Mouse (Mus musculus): ENCODE data around the gene Ccr1l1. TPM values are rescaled to one million over a fixed set of nuclear protein-coding genes. Genes with fewer than 3 reads are reported as not detected.
"Not testable (repeated sequence)": the region's sequence is repeated elsewhere in the genome, so short reads cannot be mapped to it uniquely, and the experiment has no call there.

Ccr1l1 gene
- polyA plus RNA-seq, 1 experiment from 2014 or later = not detected

DNA sequence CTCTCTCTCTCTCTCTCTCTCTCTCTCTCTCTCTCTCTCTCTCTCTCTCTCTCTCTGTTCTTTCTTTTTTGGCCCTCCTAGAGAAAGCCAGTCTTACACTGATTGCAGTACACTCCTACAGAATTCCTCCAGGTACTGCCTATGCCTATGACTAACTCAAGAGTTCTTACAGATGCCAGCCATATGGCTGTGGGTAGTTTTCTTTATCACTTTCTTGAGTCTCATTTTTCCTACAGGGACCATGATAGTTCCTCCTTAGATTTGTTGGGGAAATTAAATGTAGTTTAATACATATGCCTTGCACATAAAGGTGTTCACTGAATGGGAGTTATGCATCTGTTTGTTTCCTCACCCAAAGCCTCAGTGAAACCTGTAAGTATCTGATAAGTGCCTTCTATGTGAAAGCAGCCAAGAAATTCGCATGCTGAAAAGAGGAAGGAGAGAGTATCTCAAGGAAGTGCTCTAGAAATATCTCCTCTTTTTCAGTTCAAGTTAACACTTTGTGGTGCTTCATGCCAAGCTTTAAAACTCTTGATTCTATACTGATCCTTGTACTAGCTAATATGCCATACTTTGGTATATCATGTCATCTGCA is 13.2 kb upstream of the Ccr1l1 start:
- H3K4me1 ChIP-seq (ENCODE audit: control insufficient read depth, insufficient read depth, low read length) = no peaks in the 10 kb centered on the region
- WGBS = 55% methylated on average over 1 of the region's 1 CpGs
- H3K4me3 ChIP-seq (ENCODE audit: low read depth, low read length) = no peak overlapping the region
- no peak overlapping the region for H3K4me2 ChIP-seq (ENCODE audit: low read length)
- no peaks in the 10 kb centered on the region for H3K9me3 ChIP-seq (replicated peaks; ENCODE audit: control insufficient read depth, low read length, poor library complexity, severe bottlenecking)
- no peak for ATAC-seq
- H3K27me3 ChIP-seq (ENCODE audit: control insufficient read depth, insufficient read depth, low read depth, low read length) = no peaks in the 10 kb centered on the region
- no peak overlapping the region for H3K9ac ChIP-seq (ENCODE audit: low read depth, low read length)
- no peaks in the 10 kb centered on the region for H3K36me3 ChIP-seq (ENCODE audit: control insufficient read depth, insufficient read depth, low read length)
- no peak overlapping the region for H3K27ac ChIP-seq (ENCODE audit: low read length)

DNA sequence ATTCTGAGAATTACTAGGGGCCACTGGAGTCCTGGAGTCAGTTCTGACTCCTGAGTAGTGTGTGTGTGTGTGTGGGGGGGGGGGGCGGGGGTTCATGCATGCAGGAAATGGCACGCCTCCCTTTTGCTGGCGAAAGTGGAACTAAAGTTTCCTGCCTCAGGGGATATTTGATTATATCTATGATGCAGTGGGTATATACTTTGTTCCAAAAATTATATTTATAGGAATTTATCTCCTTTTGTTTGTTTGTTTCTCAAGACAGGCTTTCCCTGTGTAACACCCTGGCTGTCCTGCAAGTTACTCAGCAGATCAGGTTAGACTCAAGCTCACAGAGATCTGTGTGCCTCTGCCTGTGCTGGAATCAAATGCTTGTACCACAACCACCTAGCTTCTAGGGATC is 11.5 kb upstream of the Ccr1l1 start:
- Histone ChIP-seq H3K27ac (ENCODE audit: low read length) (no peak overlapping the region), H3K27me3 (ENCODE audit: control insufficient read depth, insufficient read depth, low read depth, low read length) (no peaks in the 10 kb centered on the region), H3K4me3 (ENCODE audit: low read depth, low read length) (no peak overlapping the region), H3K9me3 (replicated peaks; ENCODE audit: control insufficient read depth, low read length, poor library complexity, severe bottlenecking) (no peaks in the 10 kb centered on the region), H3K9ac (ENCODE audit: low read depth, low read length) (no peak overlapping the region), H3K36me3 (ENCODE audit: control insufficient read depth, insufficient read depth, low read length) (no peaks in the 10 kb centered on the region), H3K4me1 (ENCODE audit: control insufficient read depth, insufficient read depth, low read length) (no peaks in the 10 kb centered on the region), H3K4me2 (ENCODE audit: low read length) (no peak overlapping the region)
- ATAC-seq = no peak
- WGBS = 91% methylated on average over 3 of the region's 3 CpGs

DNA sequence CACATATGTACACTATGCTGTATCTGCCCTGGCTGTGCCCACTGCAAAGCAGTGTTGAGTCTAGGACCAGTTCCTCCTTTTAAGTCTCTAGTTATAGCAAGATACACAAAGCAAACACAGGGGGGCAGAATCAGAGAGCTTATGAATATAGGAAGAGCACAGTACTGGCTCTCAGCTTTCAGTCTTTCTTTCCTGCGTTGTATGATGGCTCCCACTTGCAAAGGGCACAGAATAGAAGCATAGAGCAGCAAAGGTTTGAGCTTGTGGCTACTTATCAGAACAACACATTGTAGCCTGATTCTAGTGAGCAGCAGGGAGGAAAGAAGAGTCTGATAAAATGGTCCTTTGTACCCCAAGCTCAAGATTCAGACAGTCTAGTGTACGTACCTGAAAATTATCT is 8.0 kb upstream of the Ccr1l1 start:
- Histone ChIP-seq H3K27me3 (ENCODE audit: control insufficient read depth, insufficient read depth, low read depth, low read length) (no peaks in the 10 kb centered on the region), H3K4me2 (ENCODE audit: low read length) (no peak overlapping the region), H3K4me1 (ENCODE audit: control insufficient read depth, insufficient read depth, low read length) (no peaks in the 10 kb centered on the region), H3K9ac (ENCODE audit: low read depth, low read length) (no peak overlapping the region), H3K4me3 (ENCODE audit: low read depth, low read length) (no peak overlapping the region), H3K36me3 (ENCODE audit: control insufficient read depth, insufficient read depth, low read length) (no peaks in the 10 kb centered on the region), H3K27ac (ENCODE audit: low read length) (no peak overlapping the region), H3K9me3 (replicated peaks; ENCODE audit: control insufficient read depth, low read length, poor library complexity, severe bottlenecking) (no peaks in the 10 kb centered on the region)
- WGBS = 83% methylated on average over 2 of the region's 2 CpGs
- no peak for ATAC-seq

DNA sequence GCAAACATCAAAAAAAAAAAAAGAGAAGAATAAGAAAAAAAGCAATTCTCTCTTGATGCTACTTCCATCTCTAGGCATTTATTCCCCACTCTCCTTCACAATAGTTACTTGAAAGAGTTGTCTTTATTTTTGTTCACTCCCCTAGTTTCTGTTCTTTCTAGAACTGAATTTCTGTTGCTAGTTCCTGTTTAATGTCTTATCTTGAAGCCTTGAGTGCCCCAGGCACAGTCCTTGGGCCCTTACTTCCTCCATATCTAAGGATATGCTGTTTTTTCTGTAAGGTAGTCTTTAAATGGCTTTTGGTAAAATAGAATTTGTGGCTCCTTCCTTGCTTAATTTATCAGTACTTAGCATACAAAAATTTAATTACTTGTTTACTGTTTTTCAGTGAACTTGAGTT is 6.7 kb upstream of the Ccr1l1 start:
- no peak overlapping the region for H3K27ac ChIP-seq (ENCODE audit: low read length)
- no peak overlapping the region for H3K4me2 ChIP-seq (ENCODE audit: low read length)
- H3K4me1 ChIP-seq (ENCODE audit: control insufficient read depth, insufficient read depth, low read length) = no peaks in the 10 kb centered on the region
- no peaks in the 10 kb centered on the region for H3K27me3 ChIP-seq (ENCODE audit: control insufficient read depth, insufficient read depth, low read depth, low read length)
- H3K9ac ChIP-seq (ENCODE audit: low read depth, low read length) = no peak overlapping the region
- no peak for ATAC-seq
- no peaks in the 10 kb centered on the region for H3K9me3 ChIP-seq (replicated peaks; ENCODE audit: control insufficient read depth, low read length, poor library complexity, severe bottlenecking)
- H3K36me3 ChIP-seq (ENCODE audit: control insufficient read depth, insufficient read depth, low read length) = no peaks in the 10 kb centered on the region
- H3K4me3 ChIP-seq (ENCODE audit: low read depth, low read length) = no peak overlapping the region

DNA sequence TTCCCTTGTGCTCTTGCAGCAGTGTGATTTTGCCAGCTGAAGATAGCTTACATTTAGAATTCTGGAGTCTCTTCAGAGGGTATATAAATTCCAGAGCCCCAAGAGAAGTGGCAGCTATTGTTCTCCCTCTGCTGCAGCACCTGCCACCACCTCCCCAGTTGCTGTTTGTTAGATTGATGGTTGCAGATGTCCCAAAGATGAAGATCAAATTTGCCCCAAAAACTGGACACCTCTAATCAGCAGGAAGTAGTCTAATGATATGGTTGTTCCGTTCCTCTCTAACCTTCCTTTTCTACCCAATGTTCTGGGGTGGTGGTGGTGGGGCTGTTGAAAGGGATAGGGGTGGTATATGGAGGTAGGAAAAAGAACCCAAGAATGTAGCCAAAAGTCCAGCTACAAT is 4.5 kb upstream of the Ccr1l1 start:
- H3K4me1 ChIP-seq (ENCODE audit: control insufficient read depth, insufficient read depth, low read length) = no peaks in the 10 kb centered on the region
- H3K4me2 ChIP-seq (ENCODE audit: low read length) = no peak overlapping the region
- no peak overlapping the region for H3K4me3 ChIP-seq (ENCODE audit: low read depth, low read length)
- no peak overlapping the region for H3K27ac ChIP-seq (ENCODE audit: low read length)
- H3K36me3 ChIP-seq (ENCODE audit: control insufficient read depth, insufficient read depth, low read length) = no peaks in the 10 kb centered on the region
- no peak overlapping the region for H3K9ac ChIP-seq (ENCODE audit: low read depth, low read length)
- WGBS = 93% methylated on average over 1 of the region's 1 CpGs
- no peak for ATAC-seq
- H3K27me3 ChIP-seq (ENCODE audit: control insufficient read depth, insufficient read depth, low read depth, low read length) = no peaks in the 10 kb centered on the region
- no peaks in the 10 kb centered on the region for H3K9me3 ChIP-seq (replicated peaks; ENCODE audit: control insufficient read depth, low read length, poor library complexity, severe bottlenecking)

DNA sequence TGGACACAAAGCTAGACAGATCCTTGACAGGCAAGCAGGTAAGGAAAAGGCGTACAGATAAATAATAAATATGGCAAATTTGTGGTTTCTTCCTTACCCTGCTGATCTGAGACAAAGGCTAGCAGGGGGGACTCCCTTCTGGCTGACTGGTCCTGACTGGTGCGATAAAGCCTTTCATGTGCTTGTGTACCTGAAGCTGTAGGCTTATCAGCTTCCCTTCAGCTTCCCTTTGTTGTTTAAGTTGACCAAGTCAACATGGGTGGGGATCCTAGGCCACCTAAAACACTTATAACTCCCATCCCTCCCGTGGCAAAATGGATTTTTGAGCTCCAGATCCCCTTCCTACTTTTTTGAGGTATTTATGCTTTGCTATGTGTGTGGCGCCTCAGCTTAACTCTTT is 3.7 kb upstream of the Ccr1l1 start:
- ATAC-seq = no peak
- Histone ChIP-seq H3K4me3 (ENCODE audit: low read depth, low read length) (no peak overlapping the region), H3K36me3 (ENCODE audit: control insufficient read depth, insufficient read depth, low read length) (no peaks in the 10 kb centered on the region), H3K9ac (ENCODE audit: low read depth, low read length) (no peak overlapping the region), H3K4me2 (ENCODE audit: low read length) (no peak overlapping the region), H3K4me1 (ENCODE audit: control insufficient read depth, insufficient read depth, low read length) (no peaks in the 10 kb centered on the region), H3K27ac (ENCODE audit: low read length) (no peak overlapping the region), H3K27me3 (ENCODE audit: control insufficient read depth, insufficient read depth, low read depth, low read length) (no peaks in the 10 kb centered on the region), H3K9me3 (replicated peaks; ENCODE audit: control insufficient read depth, low read length, poor library complexity, severe bottlenecking) (no peaks in the 10 kb centered on the region)
- 79% methylated on average over 4 of the region's 4 CpGs for WGBS

DNA sequence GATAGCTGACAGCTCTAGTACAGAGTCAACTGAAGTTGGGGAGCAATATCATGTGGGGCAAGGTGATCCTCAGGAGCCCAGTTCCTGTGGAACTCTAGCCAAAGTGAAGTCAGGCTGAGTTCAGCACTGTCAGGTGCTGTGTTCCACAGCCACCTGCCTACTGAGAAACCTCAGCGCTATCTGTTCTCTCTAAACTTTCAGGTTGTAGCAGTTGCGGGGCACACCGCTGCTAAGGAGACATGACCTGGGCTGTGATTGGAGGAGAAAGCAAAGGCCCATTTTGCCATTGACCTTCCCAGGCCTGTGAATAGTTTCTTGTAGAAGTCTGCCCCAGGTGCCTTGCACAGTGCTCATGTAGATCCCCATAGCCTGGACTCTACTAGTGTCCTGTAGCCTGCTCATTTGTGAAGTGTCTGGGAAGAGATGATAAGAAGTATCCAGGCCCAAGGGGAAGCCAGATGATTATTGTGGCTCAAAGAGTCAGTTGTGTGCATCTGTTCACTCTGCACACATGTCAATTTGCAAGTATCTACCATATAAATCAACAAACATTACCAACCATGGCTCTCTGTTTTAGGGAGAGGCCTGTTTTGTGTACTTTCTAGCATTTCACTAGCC is 2.8 kb upstream of the Ccr1l1 start:
- not testable (repeated sequence) for H3K9me3 ChIP-seq (replicated peaks; ENCODE audit: control insufficient read depth, low read length, poor library complexity, severe bottlenecking); H3K27me3 ChIP-seq (ENCODE audit: control insufficient read depth, insufficient read depth, low read depth, low read length); H3K9ac ChIP-seq (ENCODE audit: low read depth, low read length); H3K27ac ChIP-seq (ENCODE audit: low read length); H3K4me2 ChIP-seq (ENCODE audit: low read length); H3K4me1 ChIP-seq (ENCODE audit: control insufficient read depth, insufficient read depth, low read length); ATAC-seq; H3K4me3 ChIP-seq (ENCODE audit: low read depth, low read length); H3K36me3 ChIP-seq (ENCODE audit: control insufficient read depth, insufficient read depth, low read length)
- no CpG with 5 or more reads among the region's 3 CpGs for WGBS

DNA sequence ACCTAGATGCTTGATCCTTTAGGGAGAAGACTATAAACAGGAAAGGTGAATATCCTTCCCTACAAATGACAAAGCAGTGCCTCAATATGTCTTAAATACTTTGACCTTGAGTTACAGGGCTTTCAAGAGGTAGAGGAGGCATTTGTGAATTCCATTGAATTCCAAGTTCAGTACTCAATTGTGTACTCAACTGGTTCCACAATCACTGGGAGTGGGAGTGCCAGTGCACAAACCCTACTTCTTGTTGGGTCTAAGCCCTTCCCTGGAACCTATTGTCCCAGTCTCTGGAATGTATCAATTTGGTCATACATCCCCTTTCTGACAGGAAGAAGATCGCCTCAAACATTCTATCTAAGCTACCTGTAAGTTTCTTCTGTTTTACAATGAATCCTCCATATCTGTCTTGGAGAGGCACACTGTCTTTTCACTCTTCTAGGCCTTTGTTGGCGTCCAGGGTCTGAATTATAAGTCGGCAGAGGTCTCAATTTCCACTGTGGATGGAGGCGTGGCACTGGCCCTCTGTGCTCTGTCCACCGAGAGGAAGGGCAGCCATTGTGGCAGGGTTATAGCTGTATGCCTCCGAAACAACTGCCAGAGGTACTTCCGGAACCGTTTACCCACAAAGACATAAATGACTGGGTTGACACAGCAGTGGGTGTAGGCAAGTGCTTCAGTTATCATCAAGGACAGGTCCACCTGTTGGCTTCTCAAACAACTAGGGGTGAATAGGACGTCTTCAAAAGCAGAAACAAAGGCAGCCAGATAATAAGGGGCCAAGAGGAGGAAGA is 1.1 kb downstream of the Ccr1l1 start:
- Histone ChIP-seq H3K4me2 (ENCODE audit: low read length) (no peak overlapping the region), H3K9me3 (replicated peaks; ENCODE audit: control insufficient read depth, low read length, poor library complexity, severe bottlenecking) (no peaks in the 10 kb centered on the region), H3K27ac (ENCODE audit: low read length) (no peak overlapping the region), H3K27me3 (ENCODE audit: control insufficient read depth, insufficient read depth, low read depth, low read length) (no peaks in the 10 kb centered on the region), H3K9ac (ENCODE audit: low read depth, low read length) (no peak overlapping the region), H3K4me1 (ENCODE audit: control insufficient read depth, insufficient read depth, low read length) (no peaks in the 10 kb centered on the region), H3K4me3 (ENCODE audit: low read depth, low read length) (no peak overlapping the region), H3K36me3 (ENCODE audit: control insufficient read depth, insufficient read depth, low read length) (no peaks in the 10 kb centered on the region)
- no peak for ATAC-seq
- WGBS = 83% methylated on average over 9 of the region's 9 CpGs

DNA sequence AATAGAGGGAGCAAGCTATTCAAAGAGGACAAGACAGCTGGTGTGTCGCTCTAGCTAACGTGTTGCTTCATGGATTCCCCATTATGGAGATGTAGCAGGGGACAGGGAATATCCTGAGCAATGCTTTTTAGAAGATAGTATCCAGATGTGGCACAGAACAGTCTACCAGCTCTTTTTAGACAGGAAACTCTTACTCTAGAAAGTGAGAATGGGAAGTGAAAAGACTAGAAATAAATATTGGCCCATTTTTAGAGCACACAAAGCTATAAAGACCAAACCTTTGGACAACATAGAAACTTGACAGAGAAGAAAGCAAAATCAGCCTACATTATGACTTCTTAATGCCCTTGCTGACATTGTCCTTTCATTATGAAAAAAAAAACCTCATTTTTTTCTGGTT is 2.6 kb downstream of the Ccr1l1 start:
- Histone ChIP-seq H3K27ac (ENCODE audit: low read length) (no peak overlapping the region), H3K27me3 (ENCODE audit: control insufficient read depth, insufficient read depth, low read depth, low read length) (no peaks in the 10 kb centered on the region), H3K36me3 (ENCODE audit: control insufficient read depth, insufficient read depth, low read length) (no peaks in the 10 kb centered on the region), H3K4me3 (ENCODE audit: low read depth, low read length) (no peak overlapping the region), H3K9ac (ENCODE audit: low read depth, low read length) (no peak overlapping the region), H3K4me2 (ENCODE audit: low read length) (no peak overlapping the region), H3K9me3 (replicated peaks; ENCODE audit: control insufficient read depth, low read length, poor library complexity, severe bottlenecking) (no peaks in the 10 kb centered on the region), H3K4me1 (ENCODE audit: control insufficient read depth, insufficient read depth, low read length) (no peaks in the 10 kb centered on the region)
- ATAC-seq = no peak
- WGBS = 79% methylated on average over 2 of the region's 2 CpGs

Measured in midbrain, embryonic 16.5 days (tissue).